Mouse (Mus musculus): ENCODE measurements around the gene Mipol1. TPM values are rescaled to one million over a fixed set of nuclear protein-coding genes. Genes with fewer than 3 reads are reported as not detected.
"Not testable (repeated sequence)": the region's sequence is repeated elsewhere in the genome, so short reads cannot be mapped to it uniquely, and the experiment has no call there.

Mipol1 gene
- polyA plus RNA-seq, 1 experiment from 2014 or later, result 6.8 TPM

DNA sequence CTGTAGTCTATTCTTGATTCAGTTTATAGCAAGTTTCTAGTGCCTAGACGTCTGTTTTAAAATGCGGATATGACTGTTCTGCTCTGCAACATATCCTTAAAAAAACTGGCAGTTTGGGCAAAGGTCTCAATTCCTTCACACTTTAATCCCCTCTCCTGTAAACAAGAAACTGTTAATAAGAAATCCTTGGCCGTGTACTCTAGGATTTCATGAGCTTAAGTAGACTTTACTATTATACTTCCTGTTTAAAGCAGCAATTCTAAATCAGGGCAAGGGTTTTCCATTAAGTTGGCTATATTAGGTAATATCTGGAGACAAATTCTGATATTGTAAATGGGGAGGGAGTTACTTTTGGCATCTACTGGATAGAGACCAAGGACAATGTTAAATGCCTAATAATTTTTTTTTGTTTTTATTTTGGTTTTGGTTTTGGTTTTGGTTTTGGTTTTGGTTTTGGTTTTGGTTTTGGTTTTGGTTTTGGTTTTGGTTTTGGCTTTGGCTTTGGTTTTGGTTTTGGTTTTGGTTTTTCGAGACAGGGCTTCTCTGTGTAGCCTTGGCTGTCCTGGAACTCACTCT lies 25.9 kb upstream of the Mipol1 start:
- H3K4me2 ChIP-seq (replicated peaks), result no peak overlapping the region
- 87% methylated on average over 4 of the region's 4 CpGs for WGBS
- no peak overlapping the region for H3K9ac ChIP-seq
- no peak for ATAC-seq (ENCODE audit: low FRiP score, low read depth)
- no peak overlapping the region for H3K27ac ChIP-seq
- no peaks in the 10 kb centered on the region for H3K36me3 ChIP-seq
- H3K27me3 ChIP-seq (replicated peaks), result no peaks in the 10 kb centered on the region
- H3K4me1 ChIP-seq, result no peaks in the 10 kb centered on the region
- H3K9me3 ChIP-seq, result no peaks in the 10 kb centered on the region
- no peak overlapping the region for H3K4me3 ChIP-seq

GRCm38 (mm10) chr12:57211353-57212311 lies 18.6 kb upstream of the Mipol1 start:
- H3K36me3 ChIP-seq, result no peaks in the 10 kb centered on the region
- ATAC-seq (ENCODE audit: low FRiP score, low read depth), result peak; percentile 81
- H3K9ac ChIP-seq, result peak overlapping the region; percentile 44
- no peak overlapping the region for H3K27ac ChIP-seq
- H3K4me2 ChIP-seq (replicated peaks), result peak overlapping the region; percentile 68
- WGBS, result 8% methylated on average over 30 of the region's 30 CpGs
- no peaks in the 10 kb centered on the region for H3K9me3 ChIP-seq
- H3K4me3 ChIP-seq, result peak overlapping the region; percentile 32
- H3K27me3 ChIP-seq (replicated peaks), result no peaks in the 10 kb centered on the region
- no peaks in the 10 kb centered on the region; the same call in 1 of the 2 replicates for H3K4me1 ChIP-seq

DNA sequence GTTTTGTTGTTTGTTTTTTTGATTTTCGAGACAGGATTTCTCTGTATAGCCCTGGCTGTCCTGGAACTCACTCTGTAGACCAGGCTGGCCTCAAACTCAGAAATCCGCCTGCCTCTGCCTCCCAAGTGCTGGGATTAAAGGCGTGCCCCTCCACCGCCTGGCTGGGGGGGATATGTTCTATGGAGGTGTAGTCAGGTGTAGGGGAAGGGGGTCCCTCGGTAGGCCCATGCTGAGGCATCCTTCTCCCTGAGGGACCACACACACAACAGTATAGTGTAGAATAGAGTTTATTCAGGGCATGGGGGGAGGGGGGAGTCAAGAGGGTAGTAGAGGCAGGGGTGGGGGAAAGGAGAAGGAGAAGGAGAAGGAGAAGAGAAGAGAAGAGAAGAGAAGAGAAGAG lies 17.8 kb upstream of the Mipol1 start:
- H3K4me3 ChIP-seq; H3K36me3 ChIP-seq; H3K27ac ChIP-seq; H3K9me3 ChIP-seq; H3K4me1 ChIP-seq; H3K4me2 ChIP-seq (replicated peaks); H3K27me3 ChIP-seq (replicated peaks); H3K9ac ChIP-seq: not testable (repeated sequence)
- ATAC-seq (ENCODE audit: low FRiP score, low read depth), result peak; percentile 56; the same call in 1 of the 2 replicates
- 81% methylated on average over 5 of the region's 5 CpGs for WGBS

DNA sequence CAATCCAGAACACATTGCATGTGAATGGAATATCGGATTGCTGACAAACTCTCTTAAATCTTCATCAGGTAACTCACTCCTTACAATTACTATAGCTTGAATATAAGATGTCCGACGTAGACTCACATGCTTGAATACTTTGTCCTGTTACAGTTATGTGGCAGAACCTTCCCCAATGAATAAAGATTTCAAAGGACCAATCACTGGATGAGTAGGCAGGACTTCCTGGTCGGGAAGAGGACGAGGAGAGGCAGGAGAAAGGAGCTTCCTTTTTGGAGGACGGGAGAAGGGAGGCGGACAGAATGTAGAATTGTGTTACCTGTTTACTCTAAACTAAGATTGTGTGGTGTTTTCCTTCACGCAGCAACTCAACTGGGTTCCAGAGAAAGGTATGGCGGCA lies 3.8 kb upstream of the Mipol1 start:
- H3K36me3 ChIP-seq, result no peaks in the 10 kb centered on the region
- no peaks in the 10 kb centered on the region for H3K27me3 ChIP-seq (replicated peaks)
- H3K9me3 ChIP-seq, result no peaks in the 10 kb centered on the region
- H3K27ac ChIP-seq, result no peak overlapping the region
- no peaks in the 10 kb centered on the region for H3K4me1 ChIP-seq
- no peak overlapping the region for H3K9ac ChIP-seq
- H3K4me2 ChIP-seq (replicated peaks), result no peak overlapping the region
- H3K4me3 ChIP-seq, result no peak overlapping the region
- no peak for ATAC-seq (ENCODE audit: low FRiP score, low read depth)
- WGBS, result 85% methylated on average over 9 of the region's 9 CpGs

DNA sequence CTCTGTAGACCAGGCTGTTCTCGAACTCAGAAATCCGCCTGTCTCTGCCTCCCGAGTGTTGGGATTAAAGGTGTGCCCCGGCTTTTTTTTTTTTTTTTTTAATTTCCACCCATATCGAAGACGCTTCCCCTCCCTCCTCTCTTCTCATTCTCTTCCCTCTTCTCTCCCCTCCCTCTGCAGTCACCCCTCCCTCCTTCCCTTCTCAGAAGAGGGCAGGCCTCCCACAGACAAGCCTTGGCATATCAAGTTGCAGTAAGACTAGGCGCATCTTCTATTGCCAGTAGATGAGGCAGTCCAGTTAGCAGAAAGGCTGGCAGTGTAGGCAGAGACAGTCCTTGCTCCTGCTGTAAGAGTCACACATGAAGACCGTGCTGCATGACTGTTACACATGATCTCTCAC lies 2.5 kb upstream of the Mipol1 start:
- no peak overlapping the region for H3K4me2 ChIP-seq (replicated peaks)
- no peaks in the 10 kb centered on the region for H3K4me1 ChIP-seq
- H3K27me3 ChIP-seq (replicated peaks), result no peaks in the 10 kb centered on the region
- no peak overlapping the region for H3K4me3 ChIP-seq
- WGBS, result 93% methylated on average over 4 of the region's 8 CpGs
- no peak overlapping the region for H3K9ac ChIP-seq
- H3K36me3 ChIP-seq, result no peaks in the 10 kb centered on the region
- H3K27ac ChIP-seq, result no peak overlapping the region
- ATAC-seq (ENCODE audit: low FRiP score, low read depth), result no peak
- H3K9me3 ChIP-seq, result no peaks in the 10 kb centered on the region

GRCm38 (mm10) chr12:57229703-57230102 lies 524 bp upstream of the Mipol1 start:
- H3K36me3 ChIP-seq, result no peaks in the 10 kb centered on the region; the same call in 1 of the 2 replicates
- WGBS, result 42% methylated on average over 4 of the region's 4 CpGs
- H3K9ac ChIP-seq, result peak overlapping the region; percentile 75
- H3K4me2 ChIP-seq (replicated peaks), result peak overlapping the region; percentile 64
- H3K27ac ChIP-seq, result no peak overlapping the region; the same call in 1 of the 2 replicates
- H3K9me3 ChIP-seq, result no peaks in the 10 kb centered on the region
- H3K27me3 ChIP-seq (replicated peaks), result no peaks in the 10 kb centered on the region
- peak overlapping the region; percentile 64 for H3K4me3 ChIP-seq
- peak; percentile 3; the same call in 1 of the 2 replicates for ATAC-seq (ENCODE audit: low FRiP score, low read depth)
- no peaks in the 10 kb centered on the region for H3K4me1 ChIP-seq

- H3K9ac ChIP-seq, result no peak overlapping the region
- H3K9me3 ChIP-seq, result no peaks in the 10 kb centered on the region
- peak overlapping the region; percentile 64 for H3K4me2 ChIP-seq (replicated peaks)
- H3K27me3 ChIP-seq (replicated peaks), result no peaks in the 10 kb centered on the region
- H3K4me1 ChIP-seq, result no peaks in the 10 kb centered on the region
- no peaks in the 10 kb centered on the region; the same call in 1 of the 2 replicates for H3K36me3 ChIP-seq
- 76% methylated on average over 14 of the region's 14 CpGs for WGBS
- no peak overlapping the region for H3K27ac ChIP-seq
- peak overlapping the region; percentile 64 for H3K4me3 ChIP-seq
- ATAC-seq (ENCODE audit: low FRiP score, low read depth), result peak; percentile 16; the same call in 1 of the 2 replicates
Observed at GRCm38 (mm10) chr12:57231085-57231875, 1.1 kb downstream of the Mipol1 start.

GRCm38 (mm10) chr12:57233386-57233785 lies 3.2 kb downstream of the Mipol1 start:
- Histone ChIP-seq H3K9ac (no peak overlapping the region), H3K27ac (no peak overlapping the region), H3K36me3 (peaks cover 3% of the 10 kb centered on the region; the same call in 1 of the 2 replicates), H3K9me3 (no peaks in the 10 kb centered on the region), H3K27me3 (replicated peaks) (no peaks in the 10 kb centered on the region), H3K4me1 (no peaks in the 10 kb centered on the region), H3K4me2 (replicated peaks) (no peak overlapping the region), H3K4me3 (no peak overlapping the region)
- WGBS, result 83% methylated on average over 5 of the region's 5 CpGs
- ATAC-seq (ENCODE audit: low FRiP score, low read depth), result no peak

DNA sequence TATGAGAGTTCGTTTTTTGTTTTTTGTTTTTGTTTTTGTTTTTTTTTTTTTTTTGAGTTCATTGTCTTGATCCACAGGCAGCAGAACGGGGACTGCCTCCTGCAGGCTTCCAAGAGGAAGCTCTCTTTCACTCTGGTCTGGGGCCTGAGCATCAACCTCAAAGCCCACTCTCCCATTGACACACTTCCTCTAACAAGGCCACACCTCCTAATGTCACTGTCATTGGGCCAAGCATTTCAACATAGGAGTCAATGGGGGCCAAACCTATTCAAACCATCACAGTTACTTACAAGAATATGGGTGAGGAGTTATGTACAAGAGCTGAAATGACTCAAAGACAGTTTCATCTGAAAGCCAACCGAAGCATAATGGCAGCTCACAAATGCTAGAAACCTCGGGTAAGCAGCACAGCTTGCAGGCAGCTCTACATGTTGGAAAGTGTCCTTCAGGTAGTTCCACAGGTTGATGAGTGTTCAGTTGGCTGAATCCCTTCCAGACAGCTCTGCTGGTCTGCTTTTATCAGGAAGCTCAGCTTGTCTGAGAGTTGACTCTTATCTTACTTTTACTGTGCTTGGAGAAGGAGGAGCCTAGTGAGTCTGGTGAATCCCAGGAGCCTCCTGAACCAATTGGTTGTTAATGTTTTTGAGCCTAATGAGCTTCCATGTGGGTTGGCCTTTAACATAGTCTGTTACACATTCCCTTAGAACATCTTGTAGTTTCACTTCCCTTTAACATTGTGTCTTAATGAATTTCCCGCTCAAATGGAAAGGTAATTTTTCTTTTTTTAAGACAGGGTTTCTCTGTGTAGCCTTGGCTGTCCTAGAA lies 13.7 kb downstream of the Mipol1 start:
- H3K27me3 ChIP-seq (replicated peaks), result no peaks in the 10 kb centered on the region
- WGBS, result 86% methylated on average over 5 of the region's 5 CpGs
- ATAC-seq (ENCODE audit: low FRiP score, low read depth), result no peak

DNA sequence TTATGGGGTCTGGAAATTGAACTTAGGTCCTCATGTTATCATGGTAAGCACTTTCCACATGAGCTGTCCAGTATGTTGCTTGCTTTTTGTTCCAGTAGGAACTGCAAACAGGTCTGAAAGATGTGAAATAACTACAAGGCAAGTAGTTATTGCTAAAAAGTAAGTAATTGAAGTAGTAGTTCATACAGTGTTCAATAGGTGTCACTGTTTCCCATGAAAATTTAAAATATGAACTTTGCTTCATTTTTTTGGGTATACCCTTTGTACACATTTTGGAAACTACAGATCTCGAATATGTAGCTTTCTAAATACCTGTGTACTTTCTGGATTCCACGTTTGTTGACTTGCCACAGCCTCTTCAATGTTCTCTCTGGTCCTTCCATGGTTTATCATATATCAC lies 28.3 kb downstream of the Mipol1 start:
- H3K36me3 ChIP-seq, result no peaks in the 10 kb centered on the region
- H3K27me3 ChIP-seq (replicated peaks), result no peaks in the 10 kb centered on the region
- no peak overlapping the region for H3K9ac ChIP-seq
- H3K4me1 ChIP-seq, result no peaks in the 10 kb centered on the region
- no peak overlapping the region for H3K27ac ChIP-seq
- no peak overlapping the region for H3K4me2 ChIP-seq (replicated peaks)
- H3K9me3 ChIP-seq, result no peaks in the 10 kb centered on the region
- no peak for ATAC-seq (ENCODE audit: low FRiP score, low read depth)
- no peak overlapping the region for H3K4me3 ChIP-seq
- WGBS, result 59% methylated on average over 2 of the region's 2 CpGs

More for the DNA sequence above, 13.7 kb downstream of the Mipol1 start:
- Histone ChIP-seq H3K36me3 (peaks cover 15% of the 10 kb centered on the region), H3K27ac (no peak overlapping the region), H3K4me2 (replicated peaks) (no peak overlapping the region), H3K4me3 (no peak overlapping the region), H3K9ac (no peak overlapping the region), H3K9me3 (no peaks in the 10 kb centered on the region), H3K4me1 (no peaks in the 10 kb centered on the region)

DNA sequence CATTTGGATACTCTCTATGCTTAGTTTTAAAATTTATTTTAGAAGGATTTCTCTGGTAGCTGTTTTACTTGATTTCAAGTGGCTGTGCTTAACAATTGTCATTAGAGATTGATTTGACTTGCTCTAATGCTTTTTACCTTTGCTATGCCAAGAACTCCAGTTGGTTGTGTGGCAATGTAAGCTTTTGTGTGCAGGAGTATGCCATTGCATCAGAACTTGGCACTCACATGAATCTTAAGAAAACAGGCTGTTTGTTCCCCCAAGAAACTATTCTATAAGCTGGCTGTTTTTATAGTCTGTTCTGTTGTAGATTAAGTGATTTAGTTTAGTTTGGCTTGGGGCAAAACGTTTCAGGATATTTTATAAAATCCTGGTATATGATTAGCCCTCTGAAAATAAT lies 45.2 kb downstream of the Mipol1 start:
- no peaks in the 10 kb centered on the region for H3K9me3 ChIP-seq
- H3K36me3 ChIP-seq, result no peaks in the 10 kb centered on the region
- H3K27me3 ChIP-seq (replicated peaks), result no peaks in the 10 kb centered on the region
- 61% methylated on average over 1 of the region's 1 CpGs for WGBS
- H3K4me1 ChIP-seq, result no peaks in the 10 kb centered on the region
- no peak overlapping the region for H3K4me2 ChIP-seq (replicated peaks)
- H3K9ac ChIP-seq, result no peak overlapping the region
- no peak overlapping the region for H3K4me3 ChIP-seq
- no peak overlapping the region for H3K27ac ChIP-seq
- no peak for ATAC-seq (ENCODE audit: low FRiP score, low read depth)
